Mouse (Mus musculus): Measurements from ENCODE around the gene Ier5. TPM values are rescaled to one million over a fixed set of nuclear protein-coding genes. Genes with fewer than 3 reads are reported as not detected.

Ier5 gene
- polyA plus RNA-seq, 1 experiment: 5.9 TPM

DNA sequence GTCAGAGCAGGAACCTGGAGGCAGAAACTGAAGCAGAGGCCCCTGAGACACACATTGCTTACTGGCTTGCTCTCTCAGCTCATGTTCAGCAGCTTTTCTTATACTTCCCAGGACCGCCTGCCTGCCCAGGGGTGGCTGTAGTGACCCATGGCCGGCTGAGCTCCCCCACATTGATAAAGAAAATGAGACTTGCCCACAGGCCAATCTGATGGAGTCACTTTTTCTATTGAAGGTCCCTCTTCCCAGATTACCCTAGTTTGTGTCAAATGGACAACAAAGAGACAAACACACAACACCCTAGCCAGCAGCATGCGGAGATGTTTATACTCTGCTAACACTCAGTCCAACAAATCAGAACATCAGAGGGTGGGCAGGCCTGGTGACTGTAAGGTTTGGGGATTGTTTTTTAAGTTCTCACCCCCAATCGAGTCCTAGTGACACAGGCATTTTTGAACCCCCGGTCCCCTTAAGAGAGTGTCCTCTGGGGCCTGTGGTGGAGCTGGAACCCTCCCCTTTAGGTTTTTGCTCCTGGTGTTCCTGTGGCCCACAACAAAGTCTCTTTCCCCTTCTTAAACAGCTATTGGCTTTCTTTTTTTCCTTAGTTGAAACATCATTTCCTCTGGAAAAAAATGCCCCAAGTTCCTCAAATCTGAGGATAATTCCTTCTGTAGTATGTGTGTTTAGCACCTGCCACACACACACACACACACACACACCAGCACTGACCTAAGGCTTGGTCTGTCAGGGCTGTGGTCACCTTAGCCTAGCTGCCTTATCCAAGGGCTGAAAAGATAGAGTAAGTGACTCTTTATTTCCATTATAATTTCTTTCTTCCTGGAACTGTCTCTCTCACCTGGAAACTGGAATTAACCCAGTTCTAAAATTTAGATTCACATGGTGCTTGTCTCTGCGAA lies 41.1 kb downstream of the Ier5 start:
- no peaks in the 10 kb centered on the region for H3K9me3 ChIP-seq (replicated peaks; ENCODE audit: control insufficient read depth, insufficient read depth, low read length, poor library complexity, severe bottlenecking)
- TF ChIP-seq EP300 (IDR thresholded peaks at IDR 0.05; ENCODE audit: insufficient read depth, low read depth, low read length): no peak
- TF ChIP-seq POLR2A (IDR thresholded peaks at IDR 0.05; ENCODE audit: insufficient read depth, low read length): no peak
- no peak for TF ChIP-seq CTCF (IDR thresholded peaks at IDR 0.05; ENCODE audit: low read depth, low read length)
- H3K4me3 ChIP-seq (ENCODE audit: low read depth, low read length): no peak overlapping the region
- H3K27ac ChIP-seq (ENCODE audit: insufficient read depth, low read length): no peak overlapping the region
- H3K9ac ChIP-seq (ENCODE audit: low read depth, poor library complexity, severe bottlenecking): no peak overlapping the region
- no peaks in the 10 kb centered on the region for H3K27me3 ChIP-seq (ENCODE audit: control insufficient read depth, insufficient read depth, low read length, poor library complexity, severe bottlenecking)
- H3K36me3 ChIP-seq (ENCODE audit: control insufficient read depth, insufficient read depth, low read length, poor library complexity, severe bottlenecking): no peaks in the 10 kb centered on the region
- H3K4me1 ChIP-seq (ENCODE audit: control insufficient read depth, insufficient read depth, low read length): peaks cover 6% of the 10 kb centered on the region

DNA sequence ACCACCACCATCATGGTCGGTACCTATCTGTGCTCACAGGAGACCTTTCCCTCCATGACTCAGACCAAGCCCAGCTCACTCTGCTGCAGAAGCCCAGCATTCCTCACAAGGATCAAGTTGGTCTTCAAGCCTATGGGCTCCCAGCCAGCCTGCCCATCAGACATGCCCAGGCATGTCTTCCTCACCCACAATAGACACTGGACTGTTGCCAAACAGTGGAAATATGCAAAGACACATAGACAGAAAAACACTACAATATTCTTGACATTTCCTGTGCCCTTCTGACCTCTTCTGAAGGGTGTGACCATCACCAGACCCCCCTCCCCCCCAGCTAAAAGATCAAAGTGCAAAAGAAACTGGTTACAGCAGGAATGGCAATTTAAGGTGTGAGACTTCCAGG lies 43.3 kb downstream of the Ier5 start:
- Histone ChIP-seq H3K9me3 (replicated peaks; ENCODE audit: control insufficient read depth, insufficient read depth, low read length, poor library complexity, severe bottlenecking) (no peaks in the 10 kb centered on the region), H3K4me1 (ENCODE audit: control insufficient read depth, insufficient read depth, low read length) (peaks cover 12% of the 10 kb centered on the region), H3K36me3 (ENCODE audit: control insufficient read depth, insufficient read depth, low read length, poor library complexity, severe bottlenecking) (no peaks in the 10 kb centered on the region), H3K27ac (ENCODE audit: insufficient read depth, low read length) (peak overlapping the region; percentile 8), H3K27me3 (ENCODE audit: control insufficient read depth, insufficient read depth, low read length, poor library complexity, severe bottlenecking) (no peaks in the 10 kb centered on the region), H3K4me3 (ENCODE audit: low read depth, low read length) (no peak overlapping the region), H3K9ac (ENCODE audit: low read depth, poor library complexity, severe bottlenecking) (no peak overlapping the region)
- TF ChIP-seq EP300 (IDR thresholded peaks at IDR 0.05; ENCODE audit: insufficient read depth, low read depth, low read length) (peak; percentile 82), CTCF (IDR thresholded peaks at IDR 0.05; ENCODE audit: low read depth, low read length) (no peak)

DNA sequence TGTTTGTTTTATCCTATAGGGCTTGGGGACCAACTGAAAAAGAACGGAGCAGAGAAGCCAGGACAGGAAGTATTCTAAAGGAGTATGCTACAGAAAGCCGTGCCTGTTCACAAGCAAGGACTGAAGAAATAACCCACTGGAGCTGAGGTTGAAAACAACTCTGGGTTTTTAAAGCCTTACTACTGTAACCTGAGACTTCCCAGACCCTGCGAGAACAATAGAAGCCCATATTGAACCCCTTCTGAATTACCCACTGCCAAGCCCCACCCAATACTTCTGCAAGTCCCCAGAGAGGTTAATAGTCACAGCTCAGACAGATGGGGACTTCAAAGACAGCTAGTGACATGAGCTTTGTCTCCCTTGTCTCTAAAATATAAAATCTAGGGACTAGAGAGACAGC lies 44.4 kb downstream of the Ier5 start:
- Histone ChIP-seq H3K4me1 (ENCODE audit: control insufficient read depth, insufficient read depth, low read length) (peaks cover 12% of the 10 kb centered on the region), H3K36me3 (ENCODE audit: control insufficient read depth, insufficient read depth, low read length, poor library complexity, severe bottlenecking) (no peaks in the 10 kb centered on the region), H3K9me3 (replicated peaks; ENCODE audit: control insufficient read depth, insufficient read depth, low read length, poor library complexity, severe bottlenecking) (no peaks in the 10 kb centered on the region), H3K27me3 (ENCODE audit: control insufficient read depth, insufficient read depth, low read length, poor library complexity, severe bottlenecking) (no peaks in the 10 kb centered on the region), H3K27ac (ENCODE audit: insufficient read depth, low read length) (peak overlapping the region; percentile 46), H3K4me3 (ENCODE audit: low read depth, low read length) (no peak overlapping the region), H3K9ac (ENCODE audit: low read depth, poor library complexity, severe bottlenecking) (no peak overlapping the region)
- TF ChIP-seq CTCF (IDR thresholded peaks at IDR 0.05; ENCODE audit: low read depth, low read length) (no peak), POLR2A (IDR thresholded peaks at IDR 0.05; ENCODE audit: insufficient read depth, low read length) (no peak), EP300 (IDR thresholded peaks at IDR 0.05; ENCODE audit: insufficient read depth, low read depth, low read length) (no peak)

DNA sequence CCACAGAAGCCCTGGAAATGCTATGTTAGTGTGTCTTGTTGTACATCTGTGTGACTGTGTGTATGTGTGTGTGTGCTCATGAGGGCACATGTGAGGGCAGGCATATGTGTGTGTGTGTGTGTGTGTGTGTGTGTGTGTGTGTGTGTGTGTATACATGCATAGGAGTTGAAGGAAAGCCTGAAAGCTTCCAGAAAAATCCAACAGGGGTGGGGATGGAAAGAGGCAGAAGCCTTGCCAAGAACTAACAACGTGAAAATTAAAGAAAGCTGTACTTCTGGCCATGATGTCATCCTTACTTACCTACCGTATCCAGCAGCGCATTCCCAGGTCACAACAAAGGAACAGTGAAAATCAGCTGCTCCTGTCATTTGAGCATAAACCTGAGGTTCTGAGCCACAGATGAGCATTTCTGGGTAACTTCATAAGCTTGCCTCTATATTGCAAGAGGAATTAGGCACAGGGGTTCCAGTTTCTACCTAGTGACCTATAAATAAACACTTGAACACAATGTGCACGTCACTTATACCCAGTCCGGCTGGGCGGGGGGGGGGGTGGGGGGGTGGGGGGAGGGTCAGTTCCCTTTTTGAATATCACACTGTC lies 45.0 kb downstream of the Ier5 start:
- H3K4me1 ChIP-seq (ENCODE audit: control insufficient read depth, insufficient read depth, low read length): peaks cover 12% of the 10 kb centered on the region
- no peaks in the 10 kb centered on the region for H3K9me3 ChIP-seq (replicated peaks; ENCODE audit: control insufficient read depth, insufficient read depth, low read length, poor library complexity, severe bottlenecking)
- no peaks in the 10 kb centered on the region for H3K36me3 ChIP-seq (ENCODE audit: control insufficient read depth, insufficient read depth, low read length, poor library complexity, severe bottlenecking)
- TF ChIP-seq EP300 (IDR thresholded peaks at IDR 0.05; ENCODE audit: insufficient read depth, low read depth, low read length): no peak
- TF ChIP-seq CTCF (IDR thresholded peaks at IDR 0.05; ENCODE audit: low read depth, low read length): no peak
- no peak overlapping the region for H3K27ac ChIP-seq (ENCODE audit: insufficient read depth, low read length)
- no peak overlapping the region for H3K9ac ChIP-seq (ENCODE audit: low read depth, poor library complexity, severe bottlenecking)
- H3K4me3 ChIP-seq (ENCODE audit: low read depth, low read length): no peak overlapping the region
- no peaks in the 10 kb centered on the region for H3K27me3 ChIP-seq (ENCODE audit: control insufficient read depth, insufficient read depth, low read length, poor library complexity, severe bottlenecking)

DNA sequence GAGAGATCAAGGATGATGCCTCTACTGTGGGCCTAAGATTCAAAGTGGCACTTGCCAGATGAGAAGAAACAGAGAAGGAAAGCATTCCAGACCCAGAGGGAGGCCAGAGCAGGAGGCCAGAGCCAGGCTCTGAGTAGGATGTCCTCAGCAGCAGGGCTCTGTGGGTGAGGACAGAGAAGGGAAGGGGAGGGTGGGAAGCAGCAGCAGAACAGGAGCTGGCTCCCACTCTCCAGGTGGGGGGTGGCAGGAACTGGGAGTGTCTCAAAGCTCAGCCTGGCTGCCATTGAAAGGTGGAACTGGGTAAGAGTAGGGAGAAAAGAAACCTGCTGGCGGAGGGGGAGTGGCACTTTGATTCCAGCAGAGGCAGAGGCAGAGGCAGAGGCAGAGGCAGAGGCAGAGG lies 46.1 kb downstream of the Ier5 start:
- H3K27me3 ChIP-seq (ENCODE audit: control insufficient read depth, insufficient read depth, low read length, poor library complexity, severe bottlenecking): no peaks in the 10 kb centered on the region
- H3K27ac ChIP-seq (ENCODE audit: insufficient read depth, low read length): peak overlapping the region; percentile 71
- no peaks in the 10 kb centered on the region for H3K36me3 ChIP-seq (ENCODE audit: control insufficient read depth, insufficient read depth, low read length, poor library complexity, severe bottlenecking)
- H3K4me3 ChIP-seq (ENCODE audit: low read depth, low read length): no peak overlapping the region
- no peak overlapping the region for H3K9ac ChIP-seq (ENCODE audit: low read depth, poor library complexity, severe bottlenecking)
- TF ChIP-seq EP300 (IDR thresholded peaks at IDR 0.05; ENCODE audit: insufficient read depth, low read depth, low read length) (no peak), POLR2A (IDR thresholded peaks at IDR 0.05; ENCODE audit: insufficient read depth, low read length) (no peak), CTCF (IDR thresholded peaks at IDR 0.05; ENCODE audit: low read depth, low read length) (no peak)
- H3K4me1 ChIP-seq (ENCODE audit: control insufficient read depth, insufficient read depth, low read length): peaks cover 12% of the 10 kb centered on the region
- no peaks in the 10 kb centered on the region for H3K9me3 ChIP-seq (replicated peaks; ENCODE audit: control insufficient read depth, insufficient read depth, low read length, poor library complexity, severe bottlenecking)

DNA sequence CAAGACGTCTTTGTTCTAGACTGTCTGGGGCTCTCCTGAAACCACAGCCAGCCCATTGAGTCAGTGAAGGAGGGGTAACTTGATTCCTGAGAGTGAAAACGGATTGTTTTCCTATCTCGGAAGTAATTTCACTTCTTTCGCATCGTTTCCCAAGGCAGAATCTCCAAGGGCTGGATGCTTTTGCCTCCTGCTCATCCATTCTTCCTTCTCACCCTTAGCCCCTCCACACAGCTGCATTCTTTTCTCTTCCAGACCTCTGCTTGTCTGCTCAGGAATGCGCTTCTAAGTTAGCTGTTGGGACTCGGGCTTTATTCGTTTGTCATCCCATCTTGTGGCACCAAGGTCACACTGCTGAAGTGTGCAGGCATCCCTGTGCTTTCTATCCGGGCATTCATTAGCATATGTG lies 46.7 kb downstream of the Ier5 start:
- no peak overlapping the region for H3K4me3 ChIP-seq (ENCODE audit: low read depth, low read length)
- peaks cover 12% of the 10 kb centered on the region for H3K4me1 ChIP-seq (ENCODE audit: control insufficient read depth, insufficient read depth, low read length)
- H3K9ac ChIP-seq (ENCODE audit: low read depth, poor library complexity, severe bottlenecking): no peak overlapping the region
- peak overlapping the region; percentile 71 for H3K27ac ChIP-seq (ENCODE audit: insufficient read depth, low read length)
- no peaks in the 10 kb centered on the region for H3K9me3 ChIP-seq (replicated peaks; ENCODE audit: control insufficient read depth, insufficient read depth, low read length, poor library complexity, severe bottlenecking)
- H3K27me3 ChIP-seq (ENCODE audit: control insufficient read depth, insufficient read depth, low read length, poor library complexity, severe bottlenecking): no peaks in the 10 kb centered on the region
- TF ChIP-seq EP300 (IDR thresholded peaks at IDR 0.05; ENCODE audit: insufficient read depth, low read depth, low read length) (no peak), CTCF (IDR thresholded peaks at IDR 0.05; ENCODE audit: low read depth, low read length) (no peak), POLR2A (IDR thresholded peaks at IDR 0.05; ENCODE audit: insufficient read depth, low read length) (no peak)
- no peaks in the 10 kb centered on the region for H3K36me3 ChIP-seq (ENCODE audit: control insufficient read depth, insufficient read depth, low read length, poor library complexity, severe bottlenecking)

All from ES-Bruce4 (cell line).